Comparison of ENCODE assay signal across 8 mouse cellular contexts in genomic region chr13:34076561-34077491, GRCm38 (mm10). TPM values are rescaled to one million over a fixed set of nuclear protein-coding genes. Genes with fewer than 3 reads are reported as not detected.
DNase-seq lines count a peak whose midpoint lies in the region; ATAC-seq and TF ChIP-seq lines count a peak whose summit lies in the region.

No protein-coding gene starts in this region.

- H3K4me1 ChIP-seq in forebrain, postnatal 0 days (ENCODE audit: insufficient read depth), result peaks cover 15% of the 10 kb centered on the region; the same call in 1 of the 2 replicates
- H3K4me1 ChIP-seq in intestine, embryonic 14.5 days (replicated peaks; ENCODE audit: control insufficient read depth, insufficient read depth, low read length), result peaks cover 7% of the 10 kb centered on the region
- H3K4me1 ChIP-seq in limb, embryonic 15.5 days, result peaks cover 21% of the 10 kb centered on the region
- 0 out of 2 replicates have a peak, but pooled peaks cover 5% of the 10 kb centered on the region for H3K4me1 ChIP-seq in midbrain, postnatal 0 days (ENCODE audit: insufficient read depth, low read length)

- no peaks in the 10 kb centered on the region for H3K27me3 ChIP-seq in forebrain, postnatal 0 days (ENCODE audit: insufficient read depth, low read length)
- no peaks in the 10 kb centered on the region for H3K27me3 ChIP-seq in intestine, embryonic 14.5 days (replicated peaks; ENCODE audit: control insufficient read depth, insufficient read depth, low read length)
- no peaks in the 10 kb centered on the region for H3K27me3 ChIP-seq in limb, embryonic 15.5 days
- no peaks in the 10 kb centered on the region for H3K27me3 ChIP-seq in midbrain, postnatal 0 days (ENCODE audit: insufficient read depth, low read length)

- WGBS in forebrain, postnatal 0 days, result 30% methylated on average over 20 of the region's 20 CpGs
- 25% methylated on average over 20 of the region's 20 CpGs for WGBS in intestine, embryonic 14.5 days
- 46% methylated on average over 20 of the region's 20 CpGs for WGBS in limb, embryonic 15.5 days
- WGBS in midbrain, postnatal 0 days, result 10% methylated on average over 20 of the region's 20 CpGs

- H3K9ac ChIP-seq in forebrain, postnatal 0 days, result peak overlapping the region; percentile 98
- H3K9ac ChIP-seq in intestine, embryonic 14.5 days (ENCODE audit: low read length), result peak overlapping the region; percentile 68
- H3K9ac ChIP-seq in limb, embryonic 15.5 days, result no peak overlapping the region
- H3K9ac ChIP-seq in midbrain, postnatal 0 days (replicated peaks; ENCODE audit: low read length, poor library complexity, severe bottlenecking), result peak overlapping the region; percentile 98

- peak overlapping the region; percentile 85 for H3K4me2 ChIP-seq in forebrain, postnatal 0 days (ENCODE audit: low read depth)
- peak overlapping the region; percentile 85 for H3K4me2 ChIP-seq in intestine, embryonic 14.5 days (ENCODE audit: low read length)
- H3K4me2 ChIP-seq in limb, embryonic 15.5 days, result peak overlapping the region; percentile 84
- peak overlapping the region; percentile 90 for H3K4me2 ChIP-seq in midbrain, postnatal 0 days (ENCODE audit: low read depth, low read length, poor library complexity, severe bottlenecking)

- H3K9me3 ChIP-seq in forebrain, postnatal 0 days (ENCODE audit: low read length), result no peaks in the 10 kb centered on the region
- H3K9me3 ChIP-seq in intestine, embryonic 14.5 days (ENCODE audit: control insufficient read depth, low read length), result no peaks in the 10 kb centered on the region
- H3K9me3 ChIP-seq in limb, embryonic 15.5 days, result no peaks in the 10 kb centered on the region
- no peaks in the 10 kb centered on the region for H3K9me3 ChIP-seq in midbrain, postnatal 0 days (ENCODE audit: low read length)

- H3K4me3 ChIP-seq in forebrain, postnatal 0 days (ENCODE audit: low read depth, low read length), result peak overlapping the region; percentile 98
- H3K4me3 ChIP-seq in intestine, embryonic 14.5 days (ENCODE audit: low read depth, low read length), result peak overlapping the region; percentile 72
- H3K4me3 ChIP-seq in limb, embryonic 15.5 days, result peak overlapping the region; percentile 70
- peak overlapping the region; percentile 83 for H3K4me3 ChIP-seq in midbrain, postnatal 0 days (ENCODE audit: low read depth, low read length)

- peak; percentile 13 for DNase-seq in ovary, adult 18-20 months (ENCODE audit: low spot score)
- DNase-seq in ovary, postnatal 14 days (ENCODE audit: low spot score), result no peak
- DNase-seq in cerebellum, adult 8-10 months, result peak; percentile 36
- DNase-seq in forebrain, postnatal 0 days, result peak; percentile 69
- DNase-seq in intestine, embryonic 14.5 days (ENCODE audit: low spot score), result peak; percentile 73
- peak; percentile 82 for DNase-seq in midbrain, postnatal 0 days (ENCODE audit: low spot score)
- DNase-seq in yolk sac, embryonic 10.5 days (ENCODE audit: low spot score), result peak; percentile 18

- H3K27ac ChIP-seq in forebrain, postnatal 0 days (ENCODE audit: low read depth, low read length), result peak overlapping the region; percentile 94
- H3K27ac ChIP-seq in intestine, embryonic 14.5 days (ENCODE audit: low read depth), result peak overlapping the region; percentile 65
- peak overlapping the region; percentile 29; the same call in 1 of the 2 replicates for H3K27ac ChIP-seq in limb, embryonic 15.5 days
- peak overlapping the region; percentile 97 for H3K27ac ChIP-seq in midbrain, postnatal 0 days (ENCODE audit: low read depth, low read length)

- ATAC-seq in forebrain, postnatal 0 days, result peak; percentile 69
- ATAC-seq in intestine, embryonic 14.5 days (replicated peaks; ENCODE audit: low FRiP score, low TSS enrichment, low read depth), result 0 out of 2 replicates have a peak, but pooled peaks have one; percentile 25
- ATAC-seq in limb, embryonic 15.5 days (ENCODE audit: insufficient number of reproducible peaks, low FRiP score, low TSS enrichment, low read depth), result 0 out of 2 replicates have a peak, but pooled peaks have one; percentile 19
- ATAC-seq in midbrain, postnatal 0 days (ENCODE audit: low FRiP score), result peak; percentile 57

- peaks cover 8% of the 10 kb centered on the region for H3K36me3 ChIP-seq in forebrain, postnatal 0 days (ENCODE audit: insufficient read depth)
- peaks cover 15% of the 10 kb centered on the region for H3K36me3 ChIP-seq in intestine, embryonic 14.5 days (ENCODE audit: control insufficient read depth, insufficient read depth, low read length)
- H3K36me3 ChIP-seq in limb, embryonic 15.5 days, result peaks cover 11% of the 10 kb centered on the region
- H3K36me3 ChIP-seq in midbrain, postnatal 0 days (ENCODE audit: insufficient read depth, low read length), result peaks cover 17% of the 10 kb centered on the region

- TF ChIP-seq CTCF in forebrain, postnatal 0 days (IDR thresholded peaks at IDR 0.05; ENCODE audit: low read depth), result no peak
- TF ChIP-seq CTCF in midbrain, postnatal 0 days (IDR thresholded peaks at IDR 0.05), result no peak

RNA-seq across cellular contexts. Expression of gene Tubb2a, which starts 1.0 kb away (rescaled TPM):
- 4,454 and 4,559 TPM in 2 replicates for total RNA-seq in forebrain, postnatal 0 days (2014; rRNA removed)
- polyA plus RNA-seq in forebrain, postnatal 0 days (2015; fragmentation: Nextera tagmentation; extraction: Ambion mirVana), result 3,524 and 3,579 TPM in 2 replicates
- 200 and 219 TPM in 2 replicates for polyA plus RNA-seq in intestine, embryonic 14.5 days (2014; fragmentation: Nextera tagmentation; extraction: Ambion mirVana)
- polyA plus RNA-seq in limb, embryonic 15.5 days (2015; fragmentation: Nextera tagmentation; extraction: Ambion mirVana), result 188 and 249 TPM in 2 replicates
- 5,907 and 6,629 TPM in 2 replicates for total RNA-seq in midbrain, postnatal 0 days (2014; rRNA removed)
- 4,276 and 4,687 TPM in 2 replicates for polyA plus RNA-seq in midbrain, postnatal 0 days (2015; fragmentation: Nextera tagmentation; extraction: Ambion mirVana)

RNA-seq across cellular contexts. Expression of gene Bphl, which starts 39.4 kb away (rescaled TPM):
- total RNA-seq in forebrain, postnatal 0 days (2014; rRNA removed), result 37.1 and 40.5 TPM in 2 replicates
- 46.0 and 51.2 TPM in 2 replicates for polyA plus RNA-seq in forebrain, postnatal 0 days (2015; fragmentation: Nextera tagmentation; extraction: Ambion mirVana)
- polyA plus RNA-seq in intestine, embryonic 14.5 days (2014; fragmentation: Nextera tagmentation; extraction: Ambion mirVana), result 40.4 TPM in 2 replicates
- polyA plus RNA-seq in limb, embryonic 15.5 days (2015; fragmentation: Nextera tagmentation; extraction: Ambion mirVana), result 38.9 and 45.0 TPM in 2 replicates
- 37.0 and 42.7 TPM in 2 replicates for total RNA-seq in midbrain, postnatal 0 days (2014; rRNA removed)
- 46.4 and 47.7 TPM in 2 replicates for polyA plus RNA-seq in midbrain, postnatal 0 days (2015; fragmentation: Nextera tagmentation; extraction: Ambion mirVana)

RNA-seq across cellular contexts. Expression of gene Tubb2b, which starts 53.4 kb away (rescaled TPM):
- 5,538 and 5,638 TPM in 2 replicates for total RNA-seq in forebrain, postnatal 0 days (2014; rRNA removed)
- polyA plus RNA-seq in forebrain, postnatal 0 days (2015; fragmentation: Nextera tagmentation; extraction: Ambion mirVana), result 1,072 and 1,153 TPM in 2 replicates
- polyA plus RNA-seq in intestine, embryonic 14.5 days (2014; fragmentation: Nextera tagmentation; extraction: Ambion mirVana), result 35.5 and 41.5 TPM in 2 replicates
- polyA plus RNA-seq in limb, embryonic 15.5 days (2015; fragmentation: Nextera tagmentation; extraction: Ambion mirVana), result 33.5 and 34.5 TPM in 2 replicates
- 4,904 and 4,995 TPM in 2 replicates for total RNA-seq in midbrain, postnatal 0 days (2014; rRNA removed)
- 937 and 994 TPM in 2 replicates for polyA plus RNA-seq in midbrain, postnatal 0 days (2015; fragmentation: Nextera tagmentation; extraction: Ambion mirVana)

Comparison
In these comparisons a context has a peak if more than half of its experiments do, and no peak if none do; other contexts are left out.
1. ATAC-seq: peak in every context shown above with its lines; median percentile 69 in forebrain, postnatal 0 days; 57 in midbrain, postnatal 0 days; 25 in intestine, embryonic 14.5 days; 19 in limb, embryonic 15.5 days.
2. H3K27ac ChIP-seq: peak in every context shown above with its lines; median percentile 97 in midbrain, postnatal 0 days; 94 in forebrain, postnatal 0 days; 65 in intestine, embryonic 14.5 days; 29 in limb, embryonic 15.5 days.
3. RNA of gene Tubb2a, which starts 1.0 kb away (polyA plus RNA-seq): 4,276 to 4,687 TPM in midbrain, postnatal 0 days and 3,524 to 3,579 TPM in forebrain, postnatal 0 days; 200 to 219 TPM in intestine, embryonic 14.5 days and 188 to 249 TPM in limb, embryonic 15.5 days; every median in the first group is over 10 times any median in the second.
4. RNA of gene Tubb2b, which starts 53.4 kb away (polyA plus RNA-seq): 1,072 to 1,153 TPM in forebrain, postnatal 0 days and 937 to 994 TPM in midbrain, postnatal 0 days; 35.5 to 41.5 TPM in intestine, embryonic 14.5 days and 33.5 to 34.5 TPM in limb, embryonic 15.5 days; every median in the first group is over 10 times any median in the second.
5. Peak in every context shown above with its lines, with median percentiles within 50 percentile points of each other: H3K4me2 ChIP-seq and H3K4me3 ChIP-seq.